Mouse (Mus musculus) limb, embryonic 11.5 days (tissue): Measurements from ENCODE around the gene Raver1. TPM values are rescaled to one million over a fixed set of nuclear protein-coding genes. Genes with fewer than 3 reads are reported as not detected.

Source experiments
- ATAC-seq: fragments of 200-750 bp; cut with Nextera tagmentation; 2 replicates; pipeline ENCODE4 v1.8.0; 2017; ENCODE audit warnings: low read depth; ENCODE audit not compliant: insufficient number of reproducible peaks, low FRiP score, low TSS enrichment
- DNase-seq: peaks from one replicate; pipeline ENCODE4 v3.0.0-alpha.2; 2015; ENCODE audit warnings: low spot score
- H3K27ac ChIP-seq: fragments of 300-500 bp; sonication (generic); replicated peaks from 2 replicates; pipeline ENCODE4 v1.5.1; 2014; ENCODE audit warnings: low read depth, mild to moderate bottlenecking, low read length
- H3K27me3 ChIP-seq: fragments of 300-500 bp; sonication (generic); 2 replicates; pipeline ENCODE4 v1.6.1; 2014; ENCODE audit warnings: mild to moderate bottlenecking, low read length, mixed read lengths; ENCODE audit not compliant: control insufficient read depth, insufficient read depth
- H3K36me3 ChIP-seq: fragments of 300-500 bp; sonication (generic); 2 replicates; pipeline ENCODE4 v1.6.1; 2014; ENCODE audit warnings: mild to moderate bottlenecking, low read length, moderate library complexity, mixed read lengths; ENCODE audit not compliant: control insufficient read depth, insufficient read depth
- H3K4me1 ChIP-seq: fragments of 300-500 bp; sonication (generic); 2 replicates; pipeline ENCODE4 v1.6.1; 2014; ENCODE audit warnings: low read length, mixed read lengths; ENCODE audit not compliant: control insufficient read depth, insufficient read depth
- H3K4me2 ChIP-seq: fragments of 300-500 bp; sonication (generic); 2 replicates; pipeline ENCODE4 v1.6.1; 2014; ENCODE audit warnings: low read depth, mild to moderate bottlenecking, moderate library complexity; ENCODE audit not compliant: severe bottlenecking
- H3K4me3 ChIP-seq: fragments of 300-500 bp; sonication (generic); 2 replicates; pipeline ENCODE4 v1.5.1; 2014; ENCODE audit warnings: low read depth, low read length
- H3K9ac ChIP-seq: fragments of 300-500 bp; sonication (generic); 2 replicates; pipeline ENCODE4 v1.6.1; 2014; ENCODE audit warnings: mild to moderate bottlenecking, low read length
- H3K9me3 ChIP-seq: fragments of 300-500 bp; sonication (generic); 2 replicates; pipeline ENCODE4 v1.6.1; 2016; ENCODE audit warnings: low read length; ENCODE audit not compliant: control insufficient read depth
- WGBS: fragments of 180-500 bp; shearing (Covaris S2); extraction: QIAGEN DNeasy Blood & Tissue Kit; methylation state at CpG from one replicate; pipeline ENCODE4 v1.1.7; 2014; 5-methylcytosine and 5-hydroxymethylcytosine counted together
- microRNA counts: library from miRNA; unstranded; fragments of <30 nt; microRNA quantifications from one replicate; lab custom pipeline; 2016
- microRNA-seq: library from miRNA; unstranded; fragments of <30 nt; microRNA quantifications from one replicate; pipeline ENCODE4, GENCODE M21; 2016
- polyA plus RNA-seq: library from polyadenylated mRNA; unstranded; fragments of >200 nt; fragmentation: Nextera tagmentation; extraction: Ambion mirVana; gene quantifications from 2 replicates; pipeline ENCODE4 v1.2.1, GENCODE M21; 2014

Raver1 gene
- polyA plus RNA-seq, 1 experiment from 2014 or later: 99.1 TPM

DNA sequence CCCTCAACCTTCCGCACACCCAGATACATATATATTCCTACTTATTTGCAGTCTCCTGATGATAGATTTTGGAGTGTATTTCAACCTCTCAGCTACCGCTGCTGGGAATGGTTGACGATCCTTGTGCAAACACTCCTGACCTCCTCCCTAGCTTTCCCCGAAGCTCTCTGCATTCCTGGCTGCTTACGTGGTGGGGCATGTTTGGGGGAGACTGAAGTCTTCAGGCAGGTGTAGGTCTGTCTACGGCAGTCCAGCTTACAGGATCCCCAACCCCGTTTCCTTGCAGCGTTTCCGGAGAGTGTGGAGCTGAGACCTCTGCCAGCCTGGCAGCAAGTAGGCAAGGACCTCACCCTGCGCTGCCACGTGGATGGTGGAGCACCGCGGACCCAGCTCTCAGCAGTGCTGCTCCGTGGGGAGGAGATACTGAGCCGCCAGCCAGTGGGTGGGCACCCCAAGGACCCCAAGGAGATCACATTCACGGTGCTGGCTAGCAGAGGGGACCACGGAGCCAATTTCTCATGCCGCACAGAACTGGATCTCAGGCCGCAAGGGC lies 66.5 kb downstream of the Raver1 start:
- no peaks in the 10 kb centered on the region for H3K9me3 ChIP-seq
- H3K4me2 ChIP-seq: no peak overlapping the region
- H3K4me1 ChIP-seq: 0 out of 2 replicates have a peak, but pooled peaks cover 5% of the 10 kb centered on the region
- no peak overlapping the region for H3K27ac ChIP-seq
- no peak for DNase-seq
- 0 out of 2 replicates have a peak overlapping the region, but pooled peaks have one; percentile 4 for H3K9ac ChIP-seq
- no peak for ATAC-seq
- peaks cover 22% of the 10 kb centered on the region for H3K27me3 ChIP-seq
- 73% methylated on average over 19 of the region's 19 CpGs for WGBS
- no peak overlapping the region for H3K4me3 ChIP-seq
- no peaks in the 10 kb centered on the region for H3K36me3 ChIP-seq

MicroRNAs encoded within 50 kb of the gene (microRNA counts, 519-probe panel; counts per million panel counts)
- microRNA mmu-miR-1900 (lab: Ali Mortazavi, UCI): 3,925 counts per million, percentile 56 among the panel's probes with 10 or more counts

Small RNAs within 50 kb of the gene (microRNA-seq; reads per million reads assigned to microRNA genes)
- not detected for gene Mir1900
- 2.7 reads per million for gene Mir7082

Other genes with a start within 250 kb of the Raver1 start
- gene A230050P20Rik, start 223.4 kb downstream of the Raver1 start, polyA plus RNA-seq: 1.2 and 1.4 TPM in 2 replicates
- 2.6 TPM in 2 replicates for gene Angptl6, start 212.3 kb downstream of the Raver1 start, polyA plus RNA-seq
- 83.9 and 87.3 TPM in 2 replicates for gene Ppan, start 203.8 kb downstream of the Raver1 start, polyA plus RNA-seq
- gene Eif3g, start 193.4 kb downstream of the Raver1 start, polyA plus RNA-seq: 377 and 383 TPM in 2 replicates
- 95.7 and 95.8 TPM in 2 replicates for gene Dnmt1, start 132.1 kb downstream of the Raver1 start, polyA plus RNA-seq
- 46.5 and 52.8 TPM in 2 replicates for gene S1pr2, start 115.2 kb downstream of the Raver1 start, polyA plus RNA-seq
- gene Mrpl4, start 89.3 kb downstream of the Raver1 start, polyA plus RNA-seq: 163 and 169 TPM in 2 replicates
- gene Icam1, start 76.0 kb downstream of the Raver1 start, polyA plus RNA-seq: 5.5 and 8.3 TPM in 2 replicates
- gene Icam4, start 62.6 kb downstream of the Raver1 start, polyA plus RNA-seq: 3.6 and 5.3 TPM in 2 replicates
- gene Icam5, start 59.9 kb downstream of the Raver1 start, polyA plus RNA-seq: not detected in 2 replicates
- gene Zglp1, start 24.9 kb downstream of the Raver1 start, polyA plus RNA-seq: 1.4 and 2.4 TPM in 2 replicates
- 0.27 and 0.52 TPM in 2 replicates for gene Gm49373, start 18.9 kb downstream of the Raver1 start, polyA plus RNA-seq
- 57.5 and 60.1 TPM in 2 replicates for gene Fdx1l, start 18.4 kb downstream of the Raver1 start, polyA plus RNA-seq
- gene Gm38431, start within 50 bp of the Raver1 start, polyA plus RNA-seq: 4.1 TPM in 2 replicates
- gene Tyk2, start 39.2 kb upstream of the Raver1 start, polyA plus RNA-seq: 8.1 and 9.7 TPM in 2 replicates
- 407 and 424 TPM in 2 replicates for gene Cdc37, start 58.0 kb upstream of the Raver1 start, polyA plus RNA-seq
- gene Pde4a, start 73.7 kb upstream of the Raver1 start, polyA plus RNA-seq: 3.3 and 5.3 TPM in 2 replicates
- 31.1 and 35.2 TPM in 2 replicates for gene Keap1, start 147.4 kb upstream of the Raver1 start, polyA plus RNA-seq
- 0.38 and 0.39 TPM in 2 replicates for gene S1pr5, start 156.4 kb upstream of the Raver1 start, polyA plus RNA-seq
- gene Atg4d, start 173.3 kb upstream of the Raver1 start, polyA plus RNA-seq: 29.5 and 31.9 TPM in 2 replicates
- 14.1 and 16.2 TPM in 2 replicates for gene Kri1, start 196.0 kb upstream of the Raver1 start, polyA plus RNA-seq
- 40.6 and 42.7 TPM in 2 replicates for gene Cdkn2d, start 199.4 kb upstream of the Raver1 start, polyA plus RNA-seq
- gene Ap1m2, start 220.3 kb upstream of the Raver1 start, polyA plus RNA-seq: 8.0 and 8.2 TPM in 2 replicates
- gene Slc44a2, start 228.7 kb upstream of the Raver1 start, polyA plus RNA-seq: 79.9 and 84.5 TPM in 2 replicates